Mouse (Mus musculus) left cerebral cortex, postnatal 10 days (tissue): ENCODE data around the gene Slc37a1. TPM values are rescaled to one million over a fixed set of nuclear protein-coding genes. Genes with fewer than 3 reads are reported as not detected.

Experiments used
- total RNA-seq, 2 experiments: library from RNA; stranded (reverse); gene quantifications; 2 replicates each; pipeline ENCODE4 v1.2.3; 2021

The Slc37a1 gene
- total RNA-seq, 2 experiments from 2014 or later: 6.7 to 7.5 TPM

Other genes with a start within 250 kb of the Slc37a1 start
- gene Abcg1, start 229.1 kb upstream of the Slc37a1 start, total RNA-seq: 10 to 100 TPM; 26.4 to 33.2 TPM
- gene Tff3, start 157.1 kb upstream of the Slc37a1 start, total RNA-seq: not detected
- gene Tff2, start 142.5 kb upstream of the Slc37a1 start, total RNA-seq: not detected
- gene Tff1, start 121.5 kb upstream of the Slc37a1 start, total RNA-seq: not detected
- gene Tmprss3, start 87.8 kb upstream of the Slc37a1 start, total RNA-seq: not detected
- gene Ubash3a, start 78.9 kb upstream of the Slc37a1 start, total RNA-seq: not detected
- 10 to 100 TPM; 12.1 to 14.2 TPM for gene Rsph1, start 9.4 kb upstream of the Slc37a1 start, total RNA-seq
- 10 to 100 TPM; 32.8 to 41.4 TPM for gene Pde9a, start 99.4 kb downstream of the Slc37a1 start, total RNA-seq
- 10 to 100 TPM; 29.4 to 38.2 TPM for gene Wdr4, start 233.2 kb downstream of the Slc37a1 start, total RNA-seq
- gene Ndufv3, start 233.3 kb downstream of the Slc37a1 start, total RNA-seq: 100 to 1,000 TPM; 329 to 338 TPM